Mouse (Mus musculus): Measurements from ENCODE around the gene Dusp1.

Dusp1 gene

DNA sequence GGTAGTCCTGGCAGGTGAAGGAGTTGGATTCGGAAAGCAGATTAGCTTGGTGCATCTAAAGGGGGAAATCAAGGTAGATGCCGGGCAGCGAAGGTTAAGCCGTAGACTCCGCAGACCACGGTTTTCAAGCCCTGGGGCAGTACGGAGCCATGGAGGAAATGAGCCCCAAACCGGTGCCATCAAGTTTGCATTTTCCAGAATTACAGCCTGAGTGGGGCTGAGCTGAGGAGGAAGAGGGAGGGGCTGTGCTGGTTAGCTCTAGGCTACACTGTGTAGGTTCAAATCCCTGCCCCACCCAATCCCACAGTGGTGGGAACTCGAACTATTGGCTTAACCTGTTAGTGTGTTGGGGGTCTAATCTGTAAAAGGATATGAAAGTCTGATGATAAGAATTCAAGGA is 97.4 kb downstream of the Dusp1 start:
- no peak for DNase-seq (ENCODE audit: low read depth, low spot score)

DNA sequence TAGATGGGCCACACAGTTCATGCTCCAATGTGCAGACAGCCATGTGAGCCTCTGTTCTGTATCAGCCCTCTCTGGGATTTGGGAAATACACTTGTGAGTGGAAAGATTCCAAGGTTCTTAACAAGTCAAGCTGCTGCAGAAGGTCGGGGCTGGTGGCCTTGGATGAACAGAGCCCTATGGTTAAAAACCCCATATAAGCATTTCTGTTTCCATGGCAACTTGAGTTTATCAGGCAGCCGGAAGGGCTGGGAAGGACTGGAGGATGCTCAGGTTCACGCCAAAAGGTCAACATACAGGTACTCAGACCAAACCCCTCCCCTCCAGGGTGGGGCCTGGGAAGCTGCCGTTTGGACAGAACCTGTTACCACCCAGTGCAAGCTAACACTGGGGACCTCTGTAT is 97.9 kb downstream of the Dusp1 start:
- no peak for DNase-seq (ENCODE audit: low read depth, low spot score)

DNA sequence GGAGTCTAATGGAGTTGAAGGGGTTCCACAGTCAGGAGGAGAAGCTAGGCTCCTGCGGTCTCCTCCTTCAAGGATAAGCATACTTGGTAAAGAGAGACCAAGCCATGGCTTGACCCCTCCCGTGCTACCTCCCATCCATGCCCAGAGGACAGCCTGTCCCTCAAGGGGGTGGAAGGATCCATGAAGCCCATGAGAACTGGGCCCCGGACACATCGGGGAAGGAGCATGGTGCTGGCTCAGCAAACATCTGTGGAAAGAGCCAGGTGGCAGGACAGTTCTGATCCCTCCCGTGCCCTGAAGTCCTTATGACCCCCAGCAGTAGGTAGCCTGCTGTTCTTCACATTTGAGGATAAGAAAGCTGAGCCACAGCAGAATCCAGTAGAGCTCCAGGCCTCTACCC is 98.5 kb downstream of the Dusp1 start:
- DNase-seq (ENCODE audit: low read depth, low spot score) = no peak

DNA sequence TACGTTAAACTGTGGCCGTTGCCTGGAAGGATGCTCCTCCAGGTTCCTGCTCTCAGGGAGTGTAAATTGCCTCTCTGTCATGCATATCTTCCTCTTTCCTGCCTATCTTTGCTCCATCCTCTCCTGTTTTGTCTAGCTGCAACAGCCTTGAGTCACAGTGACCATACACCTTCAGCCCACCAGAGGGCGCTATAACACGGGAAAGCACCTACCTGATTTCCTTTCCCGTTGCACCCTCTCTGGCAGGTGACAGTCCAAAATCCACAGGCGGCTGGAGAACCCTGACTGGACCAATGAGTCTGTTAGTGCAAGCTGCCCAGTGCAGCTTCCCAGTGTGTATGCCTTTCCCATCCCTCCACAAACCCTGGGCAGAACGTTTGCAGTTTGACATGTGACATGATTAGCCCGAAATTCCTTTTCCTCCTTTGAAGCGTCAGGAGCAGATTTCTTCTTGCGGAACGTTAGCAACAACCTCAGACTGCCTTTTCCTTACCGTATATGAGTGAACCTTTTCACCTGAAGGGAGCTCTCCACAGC is 99.2 kb downstream of the Dusp1 start:
- DNase-seq (ENCODE audit: low read depth, low spot score) = peak; percentile 57

DNA sequence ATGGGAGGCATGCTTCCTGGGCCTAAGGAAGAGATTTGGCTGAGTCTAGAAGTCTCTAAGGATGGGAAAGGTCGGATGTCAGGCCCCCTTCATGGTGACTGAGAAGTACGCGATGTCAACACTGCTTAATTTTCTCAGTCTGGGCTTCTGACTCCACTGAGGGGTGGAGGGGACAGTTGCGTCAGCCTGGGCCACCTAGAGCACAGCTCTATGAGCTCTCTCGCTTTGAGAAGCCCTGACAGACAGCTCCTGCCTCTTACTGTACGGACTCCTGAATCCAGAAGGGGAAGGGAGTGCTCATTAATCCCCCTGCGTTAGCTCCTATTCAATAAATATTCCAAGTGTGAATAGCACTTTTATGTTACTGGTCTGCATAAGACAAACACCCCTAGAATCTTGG is 103.9 kb downstream of the Dusp1 start:
- no peak for DNase-seq (ENCODE audit: low read depth, low spot score)

DNA sequence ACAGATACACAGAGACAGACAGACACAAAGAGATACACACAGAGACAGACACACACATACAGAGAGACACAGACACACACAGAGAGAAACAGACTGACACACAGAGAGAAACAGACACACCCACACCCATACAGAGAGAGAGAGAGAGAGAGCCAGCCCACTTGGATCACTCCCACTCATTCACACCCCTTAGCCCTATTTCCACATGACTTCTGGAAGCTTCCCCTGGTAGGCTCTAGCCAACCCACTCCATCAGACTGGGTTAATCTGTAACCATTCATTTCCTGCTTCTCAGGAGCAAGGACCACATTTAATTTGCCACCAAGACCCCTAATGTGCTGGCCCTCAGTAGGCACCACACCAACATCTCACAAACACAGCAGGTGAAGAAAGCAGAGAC is 104.4 kb downstream of the Dusp1 start:
- DNase-seq (ENCODE audit: low read depth, low spot score) = no peak

All from retina, adult 2 months (tissue).